Mouse (Mus musculus): ENCODE results near the gene Polg2. TPM values are rescaled to one million over a fixed set of nuclear protein-coding genes. Genes with fewer than 3 reads are reported as not detected.
"Not testable (repeated sequence)": the region's sequence is repeated elsewhere in the genome, so short reads cannot be mapped to it uniquely, and the experiment has no call there.

Polg2 gene
- total RNA-seq, 2 experiments from 2014 or later = 3.1 to 3.5 TPM

GRCm38 (mm10) chr11:106795679-106796078 is 16.3 kb upstream of the Polg2 start:
- intact Hi-C loops (cut with DNase I; ENCODE audit: low total_unique reads) = no loop called here
- DNase-seq = peak; percentile 27

- intact Hi-C loops (cut with DNase I; ENCODE audit: low total_unique reads) = no loop called here
Measured at GRCm38 (mm10) chr11:106793846-106794245, 14.5 kb upstream of the Polg2 start.

GRCm38 (mm10) chr11:106789649-106790048 is 10.3 kb upstream of the Polg2 start:
- no peak for DNase-seq
- intact Hi-C loops (cut with DNase I; ENCODE audit: low total_unique reads) = no loop called here

More at GRCm38 (mm10) chr11:106793846-106794245, 14.5 kb upstream of the Polg2 start:
- DNase-seq = no peak

- DNase-seq = peak; percentile 97
- intact Hi-C loops (cut with DNase I; ENCODE audit: low total_unique reads) = no loop called here
Measured at GRCm38 (mm10) chr11:106788775-106789459, 9.6 kb upstream of the Polg2 start, which contains the start of the genes Ddx5 and Cep95. Gene Ddx5 (minus strand): TSS chr11:106789185. Gene Cep95 (plus strand): TSS chr11:106789252.

GRCm38 (mm10) chr11:106788026-106788774 is 8.9 kb upstream of the Polg2 start:
- DNase-seq = peak; percentile 99
- intact Hi-C loops (cut with DNase I; ENCODE audit: low total_unique reads) = no loop called here

- intact Hi-C loops (cut with DNase I; ENCODE audit: low total_unique reads) = no loop called here
Measured at GRCm38 (mm10) chr11:106787131-106788025, 8.0 kb upstream of the Polg2 start.

GRCm38 (mm10) chr11:106785043-106785442 is 5.7 kb upstream of the Polg2 start:
- no peak for DNase-seq
- intact Hi-C loops (cut with DNase I; ENCODE audit: low total_unique reads) = no loop called here

More at GRCm38 (mm10) chr11:106787131-106788025, 8.0 kb upstream of the Polg2 start:
- DNase-seq = peak; percentile 94

- DNase-seq = no peak
- intact Hi-C loops (cut with DNase I; ENCODE audit: low total_unique reads) = no loop called here
Measured at GRCm38 (mm10) chr11:106784476-106784875, 5.1 kb upstream of the Polg2 start.

GRCm38 (mm10) chr11:106782841-106783764 is 3.8 kb upstream of the Polg2 start:
- no peak for DNase-seq
- intact Hi-C loops (cut with DNase I; ENCODE audit: low total_unique reads) = no loop called here

GRCm38 (mm10) chr11:106782271-106782670 is 2.9 kb upstream of the Polg2 start:
- intact Hi-C loops (cut with DNase I; ENCODE audit: low total_unique reads); DNase-seq: not testable (repeated sequence)

GRCm38 (mm10) chr11:106780590-106781220 is 1.4 kb upstream of the Polg2 start:
- no peak for DNase-seq
- intact Hi-C loops (cut with DNase I; ENCODE audit: low total_unique reads) = no loop called here

GRCm38 (mm10) chr11:106780089-106780425 is 720 bp upstream of the Polg2 start:
- intact Hi-C loops (cut with DNase I; ENCODE audit: low total_unique reads) = no loop called here
- DNase-seq = no peak

GRCm38 (mm10) chr11:106778589-106779387 is 549 bp downstream of the Polg2 start:
- intact Hi-C loops (cut with DNase I; ENCODE audit: low total_unique reads) = no loop called here
- DNase-seq = no peak

- no peak for DNase-seq
- intact Hi-C loops (cut with DNase I; ENCODE audit: low total_unique reads) = no loop called here
Measured at GRCm38 (mm10) chr11:106778132-106778531, 1.2 kb downstream of the Polg2 start.

- DNase-seq = no peak
- intact Hi-C loops (cut with DNase I; ENCODE audit: low total_unique reads) = no loop called here
Measured at GRCm38 (mm10) chr11:106777395-106777794, 1.9 kb downstream of the Polg2 start.

- DNase-seq = no peak
- intact Hi-C loops (cut with DNase I; ENCODE audit: low total_unique reads) = no loop called here
Measured at GRCm38 (mm10) chr11:106776960-106777359, 2.4 kb downstream of the Polg2 start.

GRCm38 (mm10) chr11:106773061-106773460 is 6.3 kb downstream of the Polg2 start:
- no peak for DNase-seq
- intact Hi-C loops (cut with DNase I; ENCODE audit: low total_unique reads) = no loop called here
